ENCODE assay signal across 15 mouse cellular contexts in the genomic region with DNA sequence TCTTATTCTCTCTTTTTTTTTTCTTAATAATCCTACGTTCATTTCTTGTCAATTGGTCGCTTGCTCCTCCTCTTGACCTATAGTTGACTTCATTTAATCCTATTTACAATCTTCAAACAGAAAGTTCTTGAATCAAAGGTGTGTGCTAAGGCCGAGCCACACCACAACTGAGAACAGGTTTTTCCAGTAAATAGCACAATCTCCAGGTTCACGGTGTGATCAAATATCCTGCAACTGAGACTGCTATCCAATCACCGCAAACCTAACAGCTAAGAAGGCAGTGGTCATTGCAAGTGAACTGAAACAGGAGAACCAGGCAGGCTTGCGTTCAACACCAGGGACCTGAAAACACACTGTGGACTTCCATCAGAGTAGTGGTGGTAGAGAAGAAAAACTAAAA.
"Had no signal": no experiment of that assay in that cellular context is flagged by ENCODE, and none has a peak within 500 bp of the region (broad histone marks: within the 10 kb centered on the region; RNA-seq: fewer than 3 reads in every experiment).

No protein-coding gene starts in this region.

- H3K4me2 ChIP-seq: limb, embryonic 13.5 days; neural tube, embryonic 12.5 days had no signal

- H3K9ac ChIP-seq: limb, embryonic 13.5 days; liver, embryonic 14.5 days; neural tube, embryonic 12.5 days had no signal

- H3K36me3 ChIP-seq: limb, embryonic 13.5 days; midbrain, embryonic 10.5 days; neural tube, embryonic 12.5 days had no signal

- H3K4me1 ChIP-seq: neural tube, embryonic 12.5 days had no signal

- H3K9me3 ChIP-seq: limb, embryonic 13.5 days; midbrain, embryonic 10.5 days; neural tube, embryonic 12.5 days had no signal

- H3K27me3 ChIP-seq: limb, embryonic 13.5 days; neural tube, embryonic 12.5 days had no signal

- ATAC-seq: lung, postnatal 0 days had no signal

- DNase-seq: kidney, adult 8-10 months; kidney, postnatal 36 days; layer of hippocampus, adult 9-11 months; left cerebral cortex, postnatal 4 days; lung, adult 18-20 months; lung, postnatal 4 days; midbrain, embryonic 14.5 days; thymus, adult 2 months; thymus, postnatal 25 days had no signal

- H3K4me3 ChIP-seq: limb, embryonic 13.5 days; midbrain, embryonic 10.5 days; neural tube, embryonic 12.5 days had no signal

- H3K27ac ChIP-seq: kidney, postnatal 0 days; limb, embryonic 13.5 days; liver, embryonic 14.5 days; midbrain, embryonic 10.5 days; neural tube, embryonic 12.5 days had no signal
